Mouse (Mus musculus): ENCODE measurements at regions not wholly inside any gene's neighbourhood (a gene's known extent, or its start where the extent isn't known, plus 50 kb on each side); places are given as distances from the start of the nearest gene placed in this dataset.

DNA sequence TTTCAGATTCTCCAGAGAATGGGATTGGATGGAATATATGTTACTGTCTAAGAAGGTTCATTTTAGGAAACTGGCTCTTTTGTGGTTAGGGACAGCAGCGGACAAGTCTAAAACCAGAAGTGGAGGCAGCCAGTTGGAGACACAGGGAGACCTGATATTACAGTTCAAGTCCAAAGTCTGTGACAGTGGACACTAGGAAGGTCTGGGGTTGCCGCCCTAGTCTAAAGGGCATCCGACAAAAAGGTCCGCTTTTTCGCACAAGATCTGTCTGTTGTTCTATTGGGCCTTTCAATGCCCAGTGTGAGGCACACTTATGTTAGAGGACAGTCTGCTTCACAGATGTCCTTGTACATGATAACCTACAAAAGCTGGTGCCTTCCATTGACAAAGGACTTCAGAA, 152.9 kb upstream of the Mpped2 start:
- no peak for DNase-seq (ENCODE audit: low spot score)

DNA sequence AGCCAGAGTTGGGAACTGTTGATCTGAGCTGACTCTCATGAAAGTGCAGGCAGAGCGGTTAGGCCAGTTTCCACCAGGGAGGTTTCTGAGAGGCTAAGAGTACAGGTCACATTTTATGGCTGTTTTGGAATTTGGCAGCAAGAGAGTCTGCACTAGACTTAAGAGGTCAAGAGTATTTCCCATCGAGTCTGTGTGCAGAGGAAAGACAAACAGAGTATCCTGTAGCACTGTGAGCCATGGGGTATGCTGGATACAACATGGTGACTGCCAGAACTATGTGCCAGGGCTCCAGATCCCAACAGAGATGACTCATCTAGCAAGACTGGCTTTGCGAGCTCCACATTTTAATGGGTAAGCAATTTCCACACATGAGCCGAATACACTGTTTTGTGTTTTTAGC, 146.0 kb upstream of the Mpped2 start:
- no peak for DNase-seq (ENCODE audit: low spot score)

- no peak for DNase-seq (ENCODE audit: low spot score)
Measured at GRCm38 (mm10) chr2:106553666-106554065, 139.4 kb upstream of the Mpped2 start.

DNA sequence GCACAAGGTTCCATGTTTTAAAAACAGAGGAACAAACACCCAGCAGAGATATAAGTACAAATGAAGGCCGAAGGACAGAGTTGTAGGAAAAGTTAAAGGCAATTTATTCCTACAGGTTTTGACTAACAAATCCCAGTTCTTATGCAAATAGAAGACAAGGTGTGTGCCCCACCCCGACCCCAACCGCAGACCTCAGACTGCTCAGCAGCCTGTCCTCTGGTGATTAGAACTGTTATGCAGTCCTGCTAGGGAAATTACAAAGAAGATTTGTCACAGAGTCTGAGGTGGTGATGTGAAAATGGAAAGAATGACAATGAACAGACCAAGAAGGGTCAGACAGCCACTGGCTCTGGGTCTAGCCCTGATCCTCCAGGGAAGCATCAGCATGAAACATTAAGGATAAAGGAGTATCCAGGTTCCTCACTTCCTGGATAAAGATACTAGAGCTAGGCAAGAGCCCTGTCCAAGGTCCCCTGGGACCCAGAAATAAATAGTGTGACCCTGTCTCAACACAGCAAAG, 131.4 kb upstream of the Mpped2 start:
- DNase-seq (ENCODE audit: low spot score) = no peak

GRCm38 (mm10) chr2:106570226-106570625, 122.8 kb upstream of the Mpped2 start:
- DNase-seq (ENCODE audit: low spot score) = no peak

DNA sequence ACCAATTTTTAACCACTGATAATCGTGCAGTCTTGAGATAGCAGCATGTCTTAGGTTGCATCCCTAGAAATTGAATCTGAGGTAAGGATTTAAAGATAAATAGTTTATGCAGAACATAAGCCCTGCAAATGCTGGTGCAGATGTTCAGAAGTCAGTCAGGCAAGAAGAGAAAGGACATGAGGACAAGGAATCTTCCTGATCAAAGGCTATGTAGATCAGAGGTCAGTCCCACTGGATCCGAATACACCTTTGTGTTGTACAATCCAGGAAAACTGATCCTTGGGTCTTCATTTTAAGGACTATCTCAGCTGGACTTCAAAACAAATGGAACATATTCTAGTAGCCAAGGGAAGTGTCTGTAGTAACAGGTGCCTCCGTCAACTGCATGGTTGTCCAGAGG, 121.7 kb upstream of the Mpped2 start:
- no peak for DNase-seq (ENCODE audit: low spot score)

DNA sequence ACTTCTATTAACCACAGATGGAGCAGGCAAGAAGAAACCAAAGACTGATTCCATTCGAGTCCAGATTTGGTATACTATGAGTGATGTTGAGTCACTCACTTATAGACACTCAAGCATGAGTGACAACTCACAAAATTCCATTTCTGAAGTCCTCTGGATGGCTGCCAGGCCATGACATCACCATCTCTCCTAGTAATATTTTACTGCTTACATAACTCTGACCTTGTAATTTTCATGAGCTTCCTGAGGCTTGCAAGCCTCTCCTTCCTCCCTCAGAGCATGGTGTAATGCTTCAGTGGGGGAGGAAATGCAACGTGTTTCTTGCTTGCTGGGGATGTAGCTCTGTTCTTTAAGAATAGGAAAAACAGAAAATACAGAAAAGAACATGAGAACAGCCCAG, 121.2 kb upstream of the Mpped2 start:
- DNase-seq (ENCODE audit: low spot score) = no peak

GRCm38 (mm10) chr2:106576746-106577323, 116.2 kb upstream of the Mpped2 start:
- DNase-seq (ENCODE audit: low spot score) = no peak

GRCm38 (mm10) chr2:106578062-106578461, 115.0 kb upstream of the Mpped2 start:
- DNase-seq (ENCODE audit: low spot score) = no peak

DNA sequence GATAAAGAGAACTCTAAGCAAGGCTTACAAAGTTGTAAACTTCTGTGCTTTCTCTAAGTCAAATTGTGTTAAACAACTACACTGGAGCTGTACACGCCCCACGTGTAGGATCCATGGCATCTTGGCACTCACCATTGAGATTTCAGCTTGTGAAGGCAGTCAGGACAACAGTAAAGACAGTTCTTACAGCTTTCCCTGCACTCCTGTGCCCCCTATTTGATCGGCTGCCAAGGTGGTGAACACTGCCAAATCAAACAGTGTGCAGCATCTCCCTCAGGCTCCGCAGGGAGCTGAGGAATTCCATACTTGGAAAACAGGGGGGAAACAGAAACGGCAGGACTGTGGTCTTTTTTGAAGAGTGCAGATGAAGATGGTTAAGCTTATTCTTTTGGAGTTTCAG, 112.4 kb upstream of the Mpped2 start:
- DNase-seq (ENCODE audit: low spot score) = no peak

- DNase-seq (ENCODE audit: low spot score) = no peak
Measured at GRCm38 (mm10) chr2:106621251-106621650, 71.8 kb upstream of the Mpped2 start.

DNA sequence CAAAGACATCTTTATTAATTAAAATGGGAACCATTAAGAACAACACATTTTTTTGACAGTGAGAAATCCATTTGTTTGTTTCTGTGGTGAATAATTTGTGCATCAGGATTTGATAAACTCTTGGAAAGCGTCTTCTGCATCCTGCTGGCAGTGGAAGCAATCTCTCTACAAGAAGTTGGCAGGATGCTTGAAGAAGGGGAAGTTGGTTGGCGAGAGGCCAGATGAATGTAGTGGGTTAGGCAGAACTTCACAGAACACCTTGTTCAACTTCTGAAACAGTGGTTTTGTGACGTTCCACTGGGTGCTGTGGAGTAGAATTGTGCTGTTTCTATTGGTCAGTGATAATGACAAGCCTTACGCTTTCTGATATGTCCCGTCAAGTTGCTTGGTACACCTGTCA, 70.7 kb upstream of the Mpped2 start:
- DNase-seq (ENCODE audit: low spot score) = no peak

GRCm38 (mm10) chr2:106623680-106624079, 69.4 kb upstream of the Mpped2 start:
- no peak for DNase-seq (ENCODE audit: low spot score)

DNA sequence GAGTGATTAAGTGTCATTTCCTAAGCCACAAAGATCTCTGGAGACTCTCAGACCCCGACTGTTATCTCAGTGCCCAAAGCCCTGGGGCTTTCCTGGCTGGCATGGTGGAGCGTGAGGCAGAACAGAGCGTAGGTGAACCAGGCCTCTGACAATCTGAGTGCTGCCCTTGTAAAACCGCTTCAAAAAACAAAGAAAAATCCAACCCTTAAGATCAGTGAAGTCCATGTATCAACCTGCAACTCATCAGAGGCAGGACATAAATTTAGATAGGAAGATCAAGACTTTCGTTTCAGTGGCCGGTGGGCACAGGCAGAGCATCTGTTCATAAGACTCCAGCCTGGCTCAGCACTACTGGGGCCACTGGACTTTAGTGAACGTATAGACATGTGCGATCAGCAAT, 61.1 kb upstream of the Mpped2 start:
- DNase-seq (ENCODE audit: low spot score) = no peak
